Mouse (Mus musculus) G1E (cell line): ENCODE data around the gene Peak1. TPM values are rescaled to one million over a fixed set of nuclear protein-coding genes. Genes with fewer than 3 reads are reported as not detected.

ENCODE experiments used
- ATAC-seq: 2 replicates; pipeline ENCODE4 v1.8.0; 2016; ENCODE audit warnings: mild to moderate bottlenecking; ENCODE audit not compliant: insufficient number of reproducible peaks, poor library complexity, low FRiP score, severe bottlenecking; ENCODE audit errors: extremely low read depth
- DNase-seq: peaks from one replicate; pipeline ENCODE4 v3.0.0; 2012; ENCODE audit warnings: low spot score
- H3K27me3 ChIP-seq: 2 replicates; pipeline ENCODE4 v1.6.1; 2012; ENCODE audit warnings: mild to moderate bottlenecking, low read length, inconsistent platforms; ENCODE audit not compliant: insufficient read depth
- H3K36me3 ChIP-seq: replicated peaks from 2 replicates; pipeline ENCODE3; 2012; ENCODE audit warnings: mild to moderate bottlenecking, inconsistent platforms
- H3K4me1 ChIP-seq: 2 replicates; pipeline ENCODE4 v1.6.1; 2012; ENCODE audit warnings: low read depth, low read length, inconsistent platforms, mixed read lengths; ENCODE audit not compliant: insufficient read depth
- H3K4me3 ChIP-seq: 2 replicates; pipeline ENCODE4 v1.5.1; 2012; ENCODE audit warnings: low read depth, mild to moderate bottlenecking, inconsistent platforms, low read length, moderate library complexity, mixed read lengths
- H3K9me3 ChIP-seq: replicated peaks from 2 replicates; pipeline ENCODE4 v1.6.1; 2012; ENCODE audit warnings: inconsistent platforms
- CTCF ChIP-seq: IDR thresholded peaks from 2 replicates; pipeline ENCODE4 v1.5.1; 2012; ENCODE audit warnings: low read depth, low read length, inconsistent platforms, mixed read lengths
- GATA1 ChIP-seq: IDR thresholded peaks from 2 replicates; pipeline ENCODE4 v1.6.1; 2012; ENCODE audit warnings: borderline replicate concordance, low read length, inconsistent platforms, mixed read lengths
- GATA2 ChIP-seq: IDR thresholded peaks from 2 replicates; pipeline ENCODE4 v1.6.1; 2012; ENCODE audit warnings: low read depth, low read length, inconsistent platforms, borderline replicate concordance
- POLR2AphosphoS5 ChIP-seq: IDR thresholded peaks from 2 replicates; pipeline ENCODE4 v1.6.1; 2012; ENCODE audit warnings: low read depth, low read length, inconsistent platforms; ENCODE audit not compliant: insufficient replicate concordance
- TAL1 ChIP-seq: conservative IDR thresholded peaks from 2 replicates; pipeline ENCODE4 v1.6.1; 2012; ENCODE audit warnings: low read depth, low read length, inconsistent platforms, mixed read lengths
- polyA plus RNA-seq: library from polyadenylated mRNA; stranded (reverse); fragments of >175 nt; gene quantifications from 2 replicates; pipeline ENCODE4 v1.2.3, GENCODE M21; 2012
- total RNA-seq, 2 experiments: library from RNA; stranded (forward) in 1 of 2; stranded (reverse) in 1 of 2; fragments of 200-1000 nt in 1 of 2; fragments of >200 nt in 1 of 2; fragmentation: Nextera tagmentation in 1 of 2; gene quantifications; 2 replicates each; pipeline ENCODE4 v1.2.3; 2014 to 2017

The Peak1 gene
- total and polyA plus RNA-seq, 3 experiments: 3.1 to 22.5 (median 11.6) TPM

DNA sequence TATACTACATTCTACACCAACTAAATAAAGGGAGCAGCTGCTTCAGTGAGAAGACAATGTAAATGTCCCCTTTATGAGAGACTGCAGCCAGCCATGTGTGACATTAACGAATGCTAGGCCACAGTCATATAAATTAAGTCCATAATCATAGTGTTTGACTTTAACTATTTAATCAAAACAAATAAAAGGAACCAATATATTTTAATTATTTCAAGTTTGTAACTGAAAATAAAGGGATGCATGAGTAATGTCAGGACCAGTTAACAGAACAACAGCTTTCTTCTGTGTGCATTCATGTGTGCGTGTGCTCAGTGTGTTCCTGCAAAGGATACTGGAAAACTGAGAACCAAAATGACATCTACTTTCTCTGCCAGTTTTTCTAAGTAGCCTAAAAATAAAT lies 113.3 kb downstream of the Peak1 start:
- Histone ChIP-seq H3K4me3 (no peak overlapping the region), H3K4me1 (no peaks in the 10 kb centered on the region), H3K9me3 (no peaks in the 10 kb centered on the region), H3K27me3 (no peaks in the 10 kb centered on the region), H3K36me3 (no peaks in the 10 kb centered on the region)
- no peak for TF ChIP-seq TAL1
- no peak for TF ChIP-seq POLR2AphosphoS5
- no peak for TF ChIP-seq CTCF
- no peak for TF ChIP-seq GATA2
- no peak for TF ChIP-seq GATA1
- ATAC-seq (no peak), DNase-seq (no peak)

DNA sequence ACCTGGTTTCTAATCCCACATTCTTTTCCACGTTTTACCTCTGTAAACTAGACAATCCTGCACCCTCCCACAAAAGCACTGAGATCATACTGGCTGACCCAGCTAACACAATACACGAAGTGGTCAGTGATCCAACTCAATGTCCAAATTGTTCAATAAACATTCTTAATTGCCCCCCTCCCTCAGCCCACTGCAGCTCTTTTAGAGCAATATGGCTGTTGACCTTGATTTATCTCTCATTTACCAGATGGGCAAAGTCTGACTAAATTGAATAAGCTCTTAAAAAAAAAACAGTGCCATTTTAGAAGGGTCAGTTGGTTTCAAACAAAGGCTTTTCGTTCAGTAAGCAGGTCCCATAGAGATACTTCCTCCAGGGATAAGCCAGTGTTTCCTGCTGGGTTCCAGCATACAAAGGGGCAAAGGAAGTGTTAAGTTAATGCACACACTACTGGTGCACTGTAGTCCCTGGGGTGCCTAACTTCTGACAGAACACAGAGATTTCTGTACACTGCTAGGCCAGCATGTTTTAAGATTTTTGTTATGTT lies 114.9 kb downstream of the Peak1 start:
- TF ChIP-seq GATA2 (no peak), POLR2AphosphoS5 (no peak), TAL1 (no peak), CTCF (no peak), GATA1 (no peak)
- Histone ChIP-seq H3K4me3 (no peak overlapping the region), H3K9me3 (no peaks in the 10 kb centered on the region), H3K4me1 (no peaks in the 10 kb centered on the region), H3K27me3 (no peaks in the 10 kb centered on the region), H3K36me3 (no peaks in the 10 kb centered on the region)
- ATAC-seq (no peak), DNase-seq (no peak)

DNA sequence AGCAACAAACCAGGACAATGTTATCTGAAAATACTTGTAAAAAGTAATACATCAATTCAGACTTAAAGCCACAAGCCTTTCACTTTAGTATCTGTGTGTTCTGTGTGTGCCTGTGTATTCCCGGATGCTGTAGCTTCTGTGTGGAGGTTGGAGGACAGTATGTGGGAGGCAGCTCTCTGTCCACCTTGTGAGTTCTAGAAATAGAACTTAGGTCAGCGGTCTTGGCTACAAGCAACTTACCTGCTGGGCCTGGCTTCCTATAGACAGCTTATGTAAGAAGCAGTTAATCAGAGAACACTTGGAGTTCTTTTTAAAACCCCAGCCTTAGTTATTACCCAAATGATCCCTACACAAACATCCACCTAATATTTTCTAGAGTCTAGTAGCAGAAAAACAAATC lies 127.8 kb downstream of the Peak1 start:
- DNase-seq: no peak
- H3K27me3 ChIP-seq: no peaks in the 10 kb centered on the region
- H3K36me3 ChIP-seq: peaks cover 2% of the 10 kb centered on the region
- no peaks in the 10 kb centered on the region for H3K9me3 ChIP-seq
- H3K4me3 ChIP-seq: no peak overlapping the region
- no peak for TF ChIP-seq CTCF
- TF ChIP-seq GATA2: no peak
- ATAC-seq: no peak
- H3K4me1 ChIP-seq: no peaks in the 10 kb centered on the region

DNA sequence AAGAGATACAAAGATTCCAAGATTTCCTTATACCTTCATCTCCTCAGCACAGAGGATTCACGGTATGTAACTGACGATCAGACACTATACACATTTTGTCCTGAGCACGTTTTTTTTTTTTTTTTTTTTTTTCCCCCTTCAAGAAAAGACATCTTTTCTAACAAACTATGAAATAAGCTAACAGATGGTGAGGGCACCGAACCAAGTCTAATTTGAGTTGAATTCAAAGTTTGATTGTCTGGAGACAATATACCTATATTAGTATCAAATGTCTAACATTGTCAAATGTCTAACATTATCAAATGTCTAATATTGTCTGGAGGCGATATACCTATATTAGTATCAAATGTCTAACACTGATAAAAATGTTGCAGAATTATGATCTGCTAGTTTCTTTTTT lies 135.4 kb downstream of the Peak1 start:
- DNase-seq: no peak
- TF ChIP-seq CTCF: no peak
- TF ChIP-seq POLR2AphosphoS5: no peak
- TF ChIP-seq TAL1: no peak
- TF ChIP-seq GATA2: no peak
- no peak for TF ChIP-seq GATA1
- no peaks in the 10 kb centered on the region for H3K4me1 ChIP-seq
- peaks cover 1% of the 10 kb centered on the region for H3K36me3 ChIP-seq
- no peaks in the 10 kb centered on the region for H3K9me3 ChIP-seq
- no peak for ATAC-seq
- no peaks in the 10 kb centered on the region for H3K27me3 ChIP-seq
- H3K4me3 ChIP-seq: no peak overlapping the region

DNA sequence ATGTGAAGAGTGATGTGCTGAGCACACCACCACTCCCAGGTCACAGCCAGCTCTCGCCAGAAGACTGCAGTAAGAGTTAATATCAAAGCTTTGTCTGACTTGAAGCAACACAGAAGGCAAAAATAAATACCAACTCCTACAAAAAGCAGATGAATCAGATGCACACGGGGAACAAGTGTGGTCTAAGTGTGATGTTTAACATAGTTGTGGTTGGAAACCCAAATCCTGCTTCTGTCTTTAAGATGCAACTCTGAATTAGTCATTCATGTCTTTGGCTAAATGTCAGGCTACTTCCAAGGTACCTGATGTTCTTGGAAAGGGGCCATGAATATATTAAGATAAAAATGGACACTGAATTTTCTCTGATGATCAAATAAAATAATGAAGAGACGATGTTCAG lies 144.3 kb downstream of the Peak1 start:
- DNase-seq (no peak), ATAC-seq (no peak)
- Histone ChIP-seq H3K9me3 (no peaks in the 10 kb centered on the region), H3K27me3 (no peaks in the 10 kb centered on the region), H3K4me1 (no peaks in the 10 kb centered on the region), H3K4me3 (no peak overlapping the region), H3K36me3 (peaks cover 4% of the 10 kb centered on the region)
- no peak for TF ChIP-seq GATA1
- TF ChIP-seq GATA2: no peak
- TF ChIP-seq TAL1: no peak
- no peak for TF ChIP-seq POLR2AphosphoS5
- no peak for TF ChIP-seq CTCF

DNA sequence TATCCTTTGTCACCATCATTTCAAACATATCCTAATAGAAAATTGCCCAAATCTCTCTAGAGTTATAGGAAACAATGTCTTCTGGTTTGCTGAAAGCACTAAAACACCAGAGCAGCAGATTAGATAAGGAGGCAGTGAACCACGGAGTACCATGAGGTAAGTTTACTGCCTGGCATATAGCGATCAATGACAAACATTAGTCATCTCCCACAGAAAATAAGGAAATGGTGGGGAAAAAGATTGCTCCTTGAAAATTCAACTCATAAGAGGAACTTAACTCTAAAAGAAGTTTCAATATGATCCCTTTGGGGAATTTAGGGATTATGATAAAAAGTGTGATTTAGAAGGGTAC lies 145.6 kb downstream of the Peak1 start:
- Histone ChIP-seq H3K9me3 (no peaks in the 10 kb centered on the region), H3K4me3 (no peak overlapping the region), H3K4me1 (no peaks in the 10 kb centered on the region), H3K27me3 (no peaks in the 10 kb centered on the region), H3K36me3 (no peaks in the 10 kb centered on the region)
- ATAC-seq: no peak
- TF ChIP-seq GATA2: no peak
- no peak for TF ChIP-seq TAL1
- TF ChIP-seq GATA1: no peak
- no peak for TF ChIP-seq POLR2AphosphoS5
- no peak for TF ChIP-seq CTCF
- DNase-seq: no peak
